Mouse (Mus musculus): ENCODE results near the gene Negr1.

Gene Negr1

GRCm38 (mm10) chr3:156796061-156796691, 234.6 kb downstream of the Negr1 start:
- DNase-seq (ENCODE audit: low spot score): no peak

DNA sequence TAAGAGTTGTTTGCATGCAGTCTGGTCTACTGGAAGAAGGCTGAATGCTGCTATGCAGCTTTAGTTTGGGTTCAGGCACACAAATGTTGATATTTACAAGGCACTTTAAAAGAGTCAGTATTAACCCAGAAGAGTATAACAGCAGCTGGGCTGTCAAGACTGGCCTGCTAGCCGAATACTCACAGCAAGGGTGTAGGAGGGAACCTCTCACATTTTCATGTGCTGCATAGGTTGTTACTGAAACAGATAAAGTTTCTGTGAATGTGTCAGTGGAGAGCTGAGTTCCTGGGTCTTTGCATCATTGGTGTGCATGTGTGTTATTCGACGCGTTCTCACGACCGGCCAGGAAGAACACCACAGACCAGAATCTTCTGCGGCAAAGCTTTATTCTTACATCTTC, 237.6 kb downstream of the Negr1 start:
- DNase-seq (ENCODE audit: low spot score): no peak

DNA sequence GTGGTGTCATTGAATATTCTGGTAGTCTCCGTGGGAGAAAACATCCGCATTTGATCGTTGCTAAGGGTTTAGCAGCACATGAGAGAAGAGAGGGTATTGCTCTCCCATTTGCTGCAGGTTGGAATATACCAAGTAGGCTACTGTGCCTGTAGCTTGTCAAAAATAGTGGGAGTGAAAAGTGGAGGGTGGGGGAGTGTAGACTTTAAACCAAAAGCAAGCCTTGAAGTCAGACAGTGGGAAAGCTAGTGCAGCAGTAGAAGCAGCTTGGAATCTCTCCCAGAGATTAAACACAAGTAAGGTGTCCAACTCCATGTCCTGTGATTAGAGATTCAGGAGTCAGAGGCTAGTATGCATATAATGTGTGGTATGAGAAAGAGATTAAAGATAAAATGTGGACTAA, 248.2 kb downstream of the Negr1 start:
- no peak for DNase-seq (ENCODE audit: low spot score)

DNA sequence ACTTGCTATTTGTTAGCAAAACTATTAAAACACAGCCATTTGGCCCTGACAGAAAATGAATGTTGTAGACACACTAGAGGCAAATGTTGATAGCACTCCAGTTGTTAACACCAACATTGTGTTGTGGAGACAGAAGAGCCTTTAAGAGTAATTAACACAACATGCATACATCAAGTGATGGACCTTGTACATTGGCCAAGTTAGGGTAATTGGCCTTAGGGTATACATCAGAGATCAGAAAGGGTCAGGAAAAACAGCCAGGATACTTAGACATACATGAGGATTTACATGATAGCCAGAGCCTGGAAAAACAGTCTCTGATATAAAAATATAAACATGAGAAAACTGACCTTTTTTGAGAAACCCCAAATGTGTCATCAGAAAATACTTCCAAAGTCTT, 255.3 kb downstream of the Negr1 start:
- DNase-seq (ENCODE audit: low spot score): no peak

DNA sequence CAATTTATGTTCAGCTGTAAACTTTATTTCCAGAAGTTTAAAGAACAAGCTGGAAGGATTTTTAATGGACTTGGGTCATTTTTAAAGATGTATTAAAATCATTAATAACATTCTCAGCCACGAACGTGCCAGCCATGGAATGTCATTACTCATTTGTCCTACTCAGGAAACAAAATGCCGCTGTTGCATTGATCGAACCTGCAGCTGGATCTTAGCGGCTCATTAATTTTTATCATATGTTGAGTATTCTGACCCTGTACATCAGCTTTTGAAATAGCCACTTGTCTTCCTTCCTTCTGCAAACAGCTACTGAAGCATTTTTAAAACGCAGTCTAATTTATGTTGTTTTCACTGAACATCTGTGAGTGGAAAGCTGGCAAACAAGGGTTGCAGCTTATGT, 255.9 kb downstream of the Negr1 start:
- DNase-seq (ENCODE audit: low spot score): no peak

DNA sequence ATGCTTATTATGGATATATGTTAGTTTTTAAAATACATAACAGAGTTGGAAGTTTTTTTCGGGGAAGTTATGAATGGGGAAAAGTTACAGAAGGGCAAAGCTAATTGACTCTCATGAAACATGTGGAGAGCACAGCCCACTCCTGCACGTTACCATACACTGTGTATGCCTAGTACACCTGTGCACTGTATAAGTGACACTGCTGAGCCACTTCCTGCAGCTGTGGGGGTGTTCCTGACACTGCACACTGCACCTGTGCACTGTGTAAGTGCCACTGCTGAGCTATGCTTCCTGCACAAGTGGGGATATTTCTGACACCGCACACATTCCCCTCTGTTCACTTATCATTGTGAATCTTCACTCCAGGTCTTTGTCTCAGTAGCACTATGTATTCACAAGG, 261.4 kb downstream of the Negr1 start:
- no peak for DNase-seq (ENCODE audit: low spot score)

- no peak for DNase-seq (ENCODE audit: low spot score)
Measured at GRCm38 (mm10) chr3:156833920-156834319, 272.3 kb downstream of the Negr1 start.

- no peak for DNase-seq (ENCODE audit: low spot score)
Measured at GRCm38 (mm10) chr3:156838550-156838949, 277.0 kb downstream of the Negr1 start.

DNA sequence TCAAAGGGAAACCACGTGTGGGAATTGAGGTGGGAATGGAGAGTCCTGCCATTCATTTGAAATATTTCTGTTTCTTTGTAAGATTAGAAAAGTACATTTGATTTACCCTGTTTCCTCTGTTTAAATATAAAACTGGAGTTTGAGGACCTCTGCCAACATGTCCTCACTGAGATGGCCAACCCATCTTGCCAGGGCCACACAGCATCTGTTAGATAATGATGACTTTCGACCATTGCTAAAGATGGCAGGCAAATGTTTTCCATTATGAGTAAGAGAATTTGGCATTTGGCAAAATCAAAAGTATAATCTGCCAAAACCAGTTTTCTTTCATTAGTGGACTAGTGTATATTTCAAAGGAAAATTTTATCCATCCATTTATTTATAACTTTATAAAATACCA, 286.8 kb downstream of the Negr1 start:
- DNase-seq (ENCODE audit: low spot score): no peak

DNA sequence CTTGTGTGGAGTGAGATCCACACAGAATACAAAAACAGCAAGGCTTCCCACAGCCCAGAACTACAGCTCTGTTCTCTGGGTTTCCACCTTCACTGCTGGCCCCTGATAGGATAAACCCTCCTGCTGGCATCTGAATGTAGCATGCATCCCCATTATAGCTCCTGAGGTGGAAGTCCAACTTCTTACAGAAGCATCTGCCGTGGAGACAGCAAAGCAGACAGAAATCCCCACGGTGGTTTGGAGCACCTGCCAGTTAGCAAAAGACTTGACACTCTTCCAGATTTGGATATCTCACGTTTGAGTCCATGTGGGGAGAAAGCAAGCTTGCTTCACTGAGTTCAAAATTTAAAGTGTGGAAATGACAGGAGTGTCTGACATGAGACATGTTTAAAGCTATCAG, 290.3 kb downstream of the Negr1 start:
- no peak for DNase-seq (ENCODE audit: low spot score)

DNA sequence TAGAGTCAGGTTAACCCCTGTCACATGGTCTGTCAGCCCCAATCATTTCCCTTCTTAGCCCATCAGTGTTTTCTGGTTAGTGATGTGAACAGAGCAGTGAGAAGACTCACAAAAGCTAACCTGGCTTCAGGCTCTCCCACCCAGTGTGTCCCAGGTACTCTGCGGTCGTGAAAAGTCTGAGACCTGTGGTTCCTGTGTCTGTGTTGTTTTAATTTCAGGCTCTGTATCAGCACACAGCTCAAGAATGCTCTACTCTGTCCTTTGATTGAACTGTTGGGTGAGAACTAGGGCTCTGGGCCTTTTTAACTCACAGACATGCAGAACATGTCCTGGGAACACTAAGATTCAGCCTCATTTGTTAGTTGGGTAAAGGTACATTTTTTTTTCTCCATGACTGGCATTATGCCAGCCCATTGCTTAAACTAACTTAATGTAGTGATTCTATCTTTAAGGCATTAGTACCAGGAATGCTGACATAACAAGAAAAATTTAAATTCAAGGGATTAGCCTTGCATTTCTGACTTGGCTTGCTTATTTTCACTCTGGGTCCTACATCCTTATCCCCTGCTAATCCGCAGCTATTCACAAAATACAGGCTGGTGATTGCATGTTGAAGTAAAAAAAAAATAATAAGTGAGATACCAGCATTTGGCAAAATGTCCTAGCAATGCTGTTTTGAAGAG, 308.8 kb downstream of the Negr1 start:
- DNase-seq (ENCODE audit: low spot score): no peak

- no peak for DNase-seq (ENCODE audit: low spot score)
Measured at GRCm38 (mm10) chr3:156870922-156871257, 309.3 kb downstream of the Negr1 start.

- DNase-seq (ENCODE audit: low spot score): no peak
Measured at GRCm38 (mm10) chr3:156871641-156872196, 310.1 kb downstream of the Negr1 start.

DNA sequence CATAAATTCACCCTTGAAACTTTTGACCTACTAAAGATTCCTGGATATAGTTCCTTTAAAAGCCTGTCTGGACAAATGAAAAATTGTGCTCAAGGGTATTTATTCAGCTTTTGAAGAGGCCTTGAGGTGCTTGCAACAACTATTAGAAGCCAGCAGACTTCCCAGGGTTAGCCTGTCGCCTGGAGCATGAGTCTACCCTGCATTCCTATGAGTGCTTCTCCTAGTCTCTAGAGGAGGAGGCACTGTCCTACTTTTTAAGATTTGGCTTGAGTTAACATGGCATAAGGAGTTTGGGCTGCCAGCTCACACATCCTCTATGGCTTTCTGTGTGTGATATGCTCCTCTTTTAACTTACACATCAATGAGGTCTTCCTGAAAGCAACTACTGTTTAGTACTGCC, 315.0 kb downstream of the Negr1 start:
- DNase-seq (ENCODE audit: low spot score): no peak

GRCm38 (mm10) chr3:156882129-156882528, 320.5 kb downstream of the Negr1 start:
- no peak for DNase-seq (ENCODE audit: low spot score)

GRCm38 (mm10) chr3:156883873-156884272, 322.3 kb downstream of the Negr1 start:
- no peak for DNase-seq (ENCODE audit: low spot score)

DNA sequence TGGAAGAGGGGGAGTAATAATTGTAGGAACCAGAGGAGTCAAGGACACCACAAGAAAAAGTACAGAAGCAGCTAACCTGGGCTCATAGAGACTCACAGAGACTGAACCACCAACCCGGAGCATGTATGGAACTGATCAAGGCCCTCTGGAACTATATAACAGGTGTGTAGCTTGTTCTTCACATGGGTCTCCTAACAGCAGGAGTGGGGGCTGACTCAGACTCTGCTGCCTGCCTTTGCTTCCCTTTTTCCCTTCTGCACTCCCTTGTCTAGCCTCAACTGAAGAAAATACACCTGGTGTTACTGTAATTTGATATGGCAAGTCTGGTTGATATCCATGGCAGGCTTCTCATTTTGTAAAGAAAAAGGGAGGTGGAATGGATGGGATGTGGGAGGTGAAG, 324.1 kb downstream of the Negr1 start:
- DNase-seq (ENCODE audit: low spot score): no peak

- DNase-seq (ENCODE audit: low spot score): no peak
Measured at GRCm38 (mm10) chr3:156886915-156887314, 325.3 kb downstream of the Negr1 start.

DNA sequence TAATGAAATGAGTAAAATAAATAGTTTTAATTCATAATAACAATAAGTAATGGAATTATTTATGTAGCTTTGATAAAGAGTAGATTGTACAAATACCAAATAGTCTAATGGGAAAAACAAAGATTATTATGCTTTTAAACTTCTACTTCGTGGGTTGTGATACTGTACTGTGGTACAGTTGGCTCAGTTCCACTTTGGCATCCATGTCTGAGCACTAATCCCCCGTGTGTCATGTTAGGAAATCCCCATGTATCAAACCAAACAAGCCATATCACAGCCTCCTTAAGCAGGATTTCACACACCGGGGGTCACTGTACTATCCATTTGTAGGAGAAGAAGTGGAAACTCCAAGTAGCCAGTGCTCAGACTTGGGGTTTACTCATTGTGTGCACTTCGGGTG, 329.4 kb downstream of the Negr1 start:
- DNase-seq (ENCODE audit: low spot score): no peak

DNA sequence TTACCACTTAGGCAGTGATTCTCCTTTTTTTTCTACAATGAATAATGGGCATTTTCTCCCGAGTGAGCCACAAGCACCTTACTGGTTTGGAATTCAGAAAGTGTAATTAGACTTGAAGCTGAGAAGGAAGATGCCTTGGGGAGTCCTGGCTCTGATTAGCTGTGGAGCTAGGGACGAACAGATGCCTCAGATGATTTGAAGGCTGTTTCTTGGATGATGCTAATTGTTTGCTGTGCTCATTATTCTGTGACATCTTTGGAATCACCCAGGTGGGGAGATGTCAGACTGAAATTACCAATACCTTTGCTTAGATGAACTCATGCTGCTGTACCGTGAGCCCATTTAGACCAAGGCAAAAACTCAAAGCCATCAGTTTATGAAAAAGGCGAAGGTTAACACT, 333.7 kb downstream of the Negr1 start:
- no peak for DNase-seq (ENCODE audit: low spot score)

- no peak for DNase-seq (ENCODE audit: low spot score)
Measured at GRCm38 (mm10) chr3:156896106-156896505, 334.5 kb downstream of the Negr1 start.

- no peak for DNase-seq (ENCODE audit: low spot score)
Measured at GRCm38 (mm10) chr3:156896552-156896951, 335.0 kb downstream of the Negr1 start.

- no peak for DNase-seq (ENCODE audit: low spot score)
Measured at GRCm38 (mm10) chr3:156901140-156901539, 339.5 kb downstream of the Negr1 start.

Data from urinary bladder, postnatal 25 days (tissue).